Mouse (Mus musculus): ENCODE measurements around the gene Trim71. TPM values are rescaled to one million over a fixed set of nuclear protein-coding genes. Genes with fewer than 3 reads are reported as not detected.

Gene Trim71
- polyA plus RNA-seq, 1 experiment = not detected

- TF ChIP-seq CTCF (IDR thresholded peaks at IDR 0.05; ENCODE audit: insufficient read depth, low read depth, low read length) (no peak), POLR2A (IDR thresholded peaks at IDR 0.05; ENCODE audit: insufficient read depth, low read depth, low read length) (no peak)
- Histone ChIP-seq H3K4me1 (ENCODE audit: control insufficient read depth, insufficient read depth, low read length) (no peaks in the 10 kb centered on the region), H3K4me3 (ENCODE audit: insufficient read depth, low read depth, low read length) (no peak overlapping the region), H3K27ac (ENCODE audit: insufficient read depth, low read depth, low read length) (no peak overlapping the region)
- WGBS = 65% methylated on average over 4 of the region's 4 CpGs
Measured at GRCm38 (mm10) chr9:114548496-114548895, 15.7 kb downstream of the Trim71 start.

GRCm38 (mm10) chr9:114547643-114548077 is 16.5 kb downstream of the Trim71 start:
- no peak overlapping the region for H3K4me3 ChIP-seq (ENCODE audit: insufficient read depth, low read depth, low read length)
- H3K4me1 ChIP-seq (ENCODE audit: control insufficient read depth, insufficient read depth, low read length) = no peaks in the 10 kb centered on the region
- TF ChIP-seq CTCF (IDR thresholded peaks at IDR 0.05; ENCODE audit: insufficient read depth, low read depth, low read length) (no peak), POLR2A (IDR thresholded peaks at IDR 0.05; ENCODE audit: insufficient read depth, low read depth, low read length) (no peak)
- 66% methylated on average over 6 of the region's 6 CpGs for WGBS
- H3K27ac ChIP-seq (ENCODE audit: insufficient read depth, low read depth, low read length) = no peak overlapping the region

GRCm38 (mm10) chr9:114546765-114547164 is 17.4 kb downstream of the Trim71 start:
- Histone ChIP-seq H3K4me3 (ENCODE audit: insufficient read depth, low read depth, low read length) (no peak overlapping the region), H3K4me1 (ENCODE audit: control insufficient read depth, insufficient read depth, low read length) (no peaks in the 10 kb centered on the region), H3K27ac (ENCODE audit: insufficient read depth, low read depth, low read length) (no peak overlapping the region)
- TF ChIP-seq CTCF (IDR thresholded peaks at IDR 0.05; ENCODE audit: insufficient read depth, low read depth, low read length) (no peak), POLR2A (IDR thresholded peaks at IDR 0.05; ENCODE audit: insufficient read depth, low read depth, low read length) (no peak)
- 79% methylated on average over 12 of the region's 12 CpGs for WGBS

GRCm38 (mm10) chr9:114544754-114545393 is 19.3 kb downstream of the Trim71 start:
- WGBS = 51% methylated on average over 9 of the region's 9 CpGs
- no peak for TF ChIP-seq CTCF (IDR thresholded peaks at IDR 0.05; ENCODE audit: insufficient read depth, low read depth, low read length)
- no peak for TF ChIP-seq POLR2A (IDR thresholded peaks at IDR 0.05; ENCODE audit: insufficient read depth, low read depth, low read length)
- H3K27ac ChIP-seq (ENCODE audit: insufficient read depth, low read depth, low read length) = no peak overlapping the region
- H3K4me1 ChIP-seq (ENCODE audit: control insufficient read depth, insufficient read depth, low read length) = no peaks in the 10 kb centered on the region
- H3K4me3 ChIP-seq (ENCODE audit: insufficient read depth, low read depth, low read length) = no peak overlapping the region

- Histone ChIP-seq H3K4me1 (ENCODE audit: control insufficient read depth, insufficient read depth, low read length) (no peaks in the 10 kb centered on the region), H3K27ac (ENCODE audit: insufficient read depth, low read depth, low read length) (no peak overlapping the region), H3K4me3 (ENCODE audit: insufficient read depth, low read depth, low read length) (no peak overlapping the region)
- TF ChIP-seq CTCF (IDR thresholded peaks at IDR 0.05; ENCODE audit: insufficient read depth, low read depth, low read length) = no peak
- no peak for TF ChIP-seq POLR2A (IDR thresholded peaks at IDR 0.05; ENCODE audit: insufficient read depth, low read depth, low read length)
- 52% methylated on average over 17 of the region's 17 CpGs for WGBS
Measured at GRCm38 (mm10) chr9:114543882-114544753, 20.1 kb downstream of the Trim71 start.

GRCm38 (mm10) chr9:114541279-114541741 is 22.9 kb downstream of the Trim71 start:
- no peak overlapping the region for H3K27ac ChIP-seq (ENCODE audit: insufficient read depth, low read depth, low read length)
- H3K4me1 ChIP-seq (ENCODE audit: control insufficient read depth, insufficient read depth, low read length) = no peaks in the 10 kb centered on the region
- 74% methylated on average over 1 of the region's 1 CpGs for WGBS
- no peak overlapping the region for H3K4me3 ChIP-seq (ENCODE audit: insufficient read depth, low read depth, low read length)
- no peak for TF ChIP-seq CTCF (IDR thresholded peaks at IDR 0.05; ENCODE audit: insufficient read depth, low read depth, low read length)

- no peaks in the 10 kb centered on the region for H3K4me1 ChIP-seq (ENCODE audit: control insufficient read depth, insufficient read depth, low read length)
- 91% methylated on average over 7 of the region's 7 CpGs for WGBS
- H3K4me3 ChIP-seq (ENCODE audit: insufficient read depth, low read depth, low read length) = no peak overlapping the region
- no peak overlapping the region for H3K27ac ChIP-seq (ENCODE audit: insufficient read depth, low read depth, low read length)
- TF ChIP-seq CTCF (IDR thresholded peaks at IDR 0.05; ENCODE audit: insufficient read depth, low read depth, low read length) = no peak
- TF ChIP-seq POLR2A (IDR thresholded peaks at IDR 0.05; ENCODE audit: insufficient read depth, low read depth, low read length) = no peak
Measured at GRCm38 (mm10) chr9:114538996-114539563, 25.1 kb downstream of the Trim71 start.

GRCm38 (mm10) chr9:114536628-114537027 is 27.5 kb downstream of the Trim71 start:
- Histone ChIP-seq H3K27ac (ENCODE audit: insufficient read depth, low read depth, low read length) (no peak overlapping the region), H3K4me3 (ENCODE audit: insufficient read depth, low read depth, low read length) (no peak overlapping the region), H3K4me1 (ENCODE audit: control insufficient read depth, insufficient read depth, low read length) (no peaks in the 10 kb centered on the region)
- 84% methylated on average over 2 of the region's 2 CpGs for WGBS
- TF ChIP-seq POLR2A (IDR thresholded peaks at IDR 0.05; ENCODE audit: insufficient read depth, low read depth, low read length) (no peak), CTCF (IDR thresholded peaks at IDR 0.05; ENCODE audit: insufficient read depth, low read depth, low read length) (no peak)

Measured in olfactory bulb, adult 2 months (tissue).